Mouse (Mus musculus) heart, embryonic 14.5 days (tissue): ENCODE data around the gene Itgb1bp2. TPM values are rescaled to one million over a fixed set of nuclear protein-coding genes. Genes with fewer than 3 reads are reported as not detected.
A peak's percentile ranks its signal among the peaks of the same experiment; 100 is the strongest.

ENCODE experiments used
- ATAC-seq: fragments of 200-750 bp; cut with Nextera tagmentation; 2 replicates; pipeline ENCODE4 v1.8.0; 2017; ENCODE audit warnings: low read depth, moderate TSS enrichment; ENCODE audit not compliant: insufficient number of reproducible peaks, insufficient read depth, low FRiP score
- H3K27ac ChIP-seq, 2 experiments: fragments of 200-500 bp in 1 of 2; fragments of 300-500 bp in 1 of 2; sonication (generic) in 1 of 2; replicated peaks in 1 of 2; 2 replicates each; pipeline ENCODE4 v1.5.1; 2012 to 2014; ENCODE audit warnings: low read depth in 2 of 2, low read length in 2 of 2, control low read depth in 1 of 2, mild to moderate bottlenecking in 1 of 2, mixed read lengths in 1 of 2; ENCODE audit not compliant: control insufficient read depth in 1 of 2, insufficient read depth in 1 of 2
- H3K27me3 ChIP-seq: fragments of 300-500 bp; sonication (generic); 2 replicates; pipeline ENCODE4 v1.6.1; 2014; ENCODE audit warnings: mild to moderate bottlenecking, low read length, control low read depth; ENCODE audit not compliant: control insufficient read depth, insufficient read depth
- H3K36me3 ChIP-seq: fragments of 300-500 bp; sonication (generic); 2 replicates; pipeline ENCODE4 v1.6.1; 2014; ENCODE audit warnings: mild to moderate bottlenecking, control low read depth, low read length, mixed read lengths; ENCODE audit not compliant: control insufficient read depth, insufficient read depth
- H3K4me1 ChIP-seq, 2 experiments: fragments of 200-500 bp in 1 of 2; fragments of 300-500 bp in 1 of 2; sonication (generic) in 1 of 2; 2 replicates each; pipeline ENCODE4 v1.6.1; 2012 to 2014; ENCODE audit warnings: low read length in 2 of 2, control low read depth in 1 of 2, mixed read lengths in 1 of 2; ENCODE audit not compliant: control insufficient read depth in 2 of 2, insufficient read depth in 2 of 2
- H3K4me2 ChIP-seq: fragments of 300-500 bp; sonication (generic); 2 replicates; pipeline ENCODE4 v1.6.1; 2014; ENCODE audit warnings: mild to moderate bottlenecking, low read length
- H3K4me3 ChIP-seq, 2 experiments: fragments of 200-500 bp in 1 of 2; fragments of 300-500 bp in 1 of 2; sonication (generic) in 1 of 2; 2 replicates each; pipeline ENCODE4 v1.5.1; 2012 to 2014; ENCODE audit warnings: low read length in 2 of 2, mild to moderate bottlenecking in 2 of 2, control low read depth in 1 of 2, low read depth in 1 of 2, moderate library complexity in 1 of 2; ENCODE audit not compliant: control insufficient read depth in 1 of 2, insufficient read depth in 1 of 2
- H3K9ac ChIP-seq: fragments of 300-500 bp; sonication (generic); 2 replicates; pipeline ENCODE4 v1.6.1; 2014; ENCODE audit warnings: mild to moderate bottlenecking, low read length
- H3K9me3 ChIP-seq: fragments of 300-500 bp; sonication (generic); 2 replicates; pipeline ENCODE4 v1.6.1; 2016; ENCODE audit warnings: low read length, control low read depth; ENCODE audit not compliant: control insufficient read depth
- whole genome bisulfite sequencing: fragments of 180-500 bp; shearing (Covaris S2); extraction: QIAGEN DNeasy Blood & Tissue Kit; methylation state at CpG from one replicate; pipeline ENCODE4 v1.1.7; 2014; 5-methylcytosine and 5-hydroxymethylcytosine counted together
- polyA plus RNA-seq: library from polyadenylated mRNA; unstranded; fragments of >200 nt; fragmentation: Nextera tagmentation; extraction: Ambion mirVana; gene quantifications from 2 replicates; pipeline ENCODE4 v1.2.1, GENCODE M21; 2014

Gene Itgb1bp2
- polyA plus RNA-seq = 84.4 and 93.9 TPM in 2 replicates

DNA sequence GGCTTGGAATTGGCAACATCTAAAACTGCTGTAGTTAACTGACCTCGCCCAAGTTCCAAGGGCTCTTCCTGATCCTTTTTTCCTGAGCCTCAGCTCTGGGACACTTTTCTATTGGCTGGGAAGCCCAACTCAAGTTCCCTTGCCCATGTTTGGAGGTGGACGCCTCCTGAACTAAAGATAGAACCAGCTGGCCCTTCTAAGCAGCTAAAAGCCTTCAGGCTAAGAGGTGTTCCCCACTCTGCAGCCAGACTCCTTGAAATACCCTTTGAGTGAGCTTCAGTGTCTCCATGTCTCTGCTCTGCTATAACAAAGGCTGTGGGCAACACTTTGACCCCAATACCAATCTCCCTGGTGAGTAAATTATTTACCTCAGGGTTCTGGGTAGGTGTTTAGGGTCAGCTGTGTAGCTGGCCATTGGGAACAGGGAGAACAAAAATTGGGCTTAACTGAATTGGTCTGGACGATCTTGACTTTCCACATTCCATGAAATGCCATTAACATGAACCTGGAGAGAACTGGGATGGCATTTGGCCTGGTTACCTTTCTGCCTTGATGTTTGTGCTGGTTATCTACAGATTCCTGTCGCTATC, at the start of gene Itgb1bp2:
TSS of gene Itgb1bp2 (plus strand) at position 203 of the 590 bp plus-strand sequence.
- no peaks in the 10 kb centered on the region for H3K4me1 ChIP-seq
- peak within 1 kb of the TSS; percentile 54 for H3K4me2 ChIP-seq
- H3K9ac ChIP-seq = peak within 1 kb of the TSS; percentile 64
- peak within 1 kb of the TSS; percentile 71 to 83 for H3K27ac ChIP-seq
- H3K9me3 ChIP-seq = no peaks in the 10 kb centered on the region
- 47% methylated on average over 4 of the region's 4 CpGs for WGBS
- peak within 1 kb of the TSS; percentile 5 to 24; a peak in 3 of 4 replicates for H3K4me3 ChIP-seq
- peak; percentile 54; the same call in 1 of the 2 replicates for ATAC-seq
- peaks cover 69% of the 10 kb centered on the region for H3K36me3 ChIP-seq
- H3K27me3 ChIP-seq = no peaks in the 10 kb centered on the region

DNA sequence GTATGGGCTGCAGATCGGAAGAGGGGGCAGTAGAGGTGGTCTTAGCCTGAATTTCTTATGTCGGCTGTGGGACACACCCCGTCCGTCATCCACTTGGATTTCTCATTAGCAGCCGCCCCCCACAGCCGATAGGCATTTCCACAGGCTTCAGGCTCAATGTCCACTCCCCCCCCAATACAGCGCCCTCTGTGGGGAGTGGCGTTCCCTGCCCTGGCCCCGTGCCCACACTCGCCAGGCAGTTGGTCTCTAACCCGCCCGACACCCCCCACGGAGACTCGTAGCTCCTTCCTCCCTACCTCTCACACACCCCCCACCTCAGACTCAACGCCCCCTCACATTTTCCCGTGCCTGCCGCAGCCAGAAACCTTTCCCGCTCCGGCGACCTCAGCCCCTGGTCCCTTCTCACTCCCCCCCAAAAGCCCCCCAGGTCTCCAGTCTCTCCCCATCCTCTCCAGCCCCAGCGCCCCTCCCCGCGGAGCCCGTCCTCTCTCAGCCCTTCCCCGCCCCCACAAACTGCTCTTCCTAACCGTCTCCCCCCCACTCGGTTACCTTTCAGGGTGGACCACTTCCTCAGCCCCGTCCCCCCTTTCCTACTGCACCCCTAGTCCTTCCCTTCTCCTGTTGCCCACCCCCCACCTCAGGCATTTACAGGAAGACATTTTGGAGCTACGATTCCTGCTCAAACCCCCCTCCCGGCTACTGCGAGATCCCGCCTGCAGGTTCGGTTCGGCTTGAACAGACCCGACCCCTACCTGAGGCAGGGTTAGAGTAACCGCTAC, 29.8 kb upstream of the Itgb1bp2 start:
- no peaks in the 10 kb centered on the region for H3K9me3 ChIP-seq
- H3K4me2 ChIP-seq = peak overlapping the region; percentile 68
- H3K4me3 ChIP-seq = peak overlapping the region; percentile 60 to 90
- no peaks in the 10 kb centered on the region for H3K27me3 ChIP-seq
- ATAC-seq = no peak
- peaks cover 26% of the 10 kb centered on the region; the same call in 1 of the 2 replicates for H3K36me3 ChIP-seq
- WGBS = 20% methylated on average over 33 of the region's 36 CpGs
- H3K27ac ChIP-seq = peak overlapping the region; percentile 70 to 75
- H3K4me1 ChIP-seq = peaks cover 9 to 14% of the 10 kb centered on the region in 2 experiments; a peak in 3 of 4 replicates
- peak overlapping the region; percentile 80 for H3K9ac ChIP-seq

DNA sequence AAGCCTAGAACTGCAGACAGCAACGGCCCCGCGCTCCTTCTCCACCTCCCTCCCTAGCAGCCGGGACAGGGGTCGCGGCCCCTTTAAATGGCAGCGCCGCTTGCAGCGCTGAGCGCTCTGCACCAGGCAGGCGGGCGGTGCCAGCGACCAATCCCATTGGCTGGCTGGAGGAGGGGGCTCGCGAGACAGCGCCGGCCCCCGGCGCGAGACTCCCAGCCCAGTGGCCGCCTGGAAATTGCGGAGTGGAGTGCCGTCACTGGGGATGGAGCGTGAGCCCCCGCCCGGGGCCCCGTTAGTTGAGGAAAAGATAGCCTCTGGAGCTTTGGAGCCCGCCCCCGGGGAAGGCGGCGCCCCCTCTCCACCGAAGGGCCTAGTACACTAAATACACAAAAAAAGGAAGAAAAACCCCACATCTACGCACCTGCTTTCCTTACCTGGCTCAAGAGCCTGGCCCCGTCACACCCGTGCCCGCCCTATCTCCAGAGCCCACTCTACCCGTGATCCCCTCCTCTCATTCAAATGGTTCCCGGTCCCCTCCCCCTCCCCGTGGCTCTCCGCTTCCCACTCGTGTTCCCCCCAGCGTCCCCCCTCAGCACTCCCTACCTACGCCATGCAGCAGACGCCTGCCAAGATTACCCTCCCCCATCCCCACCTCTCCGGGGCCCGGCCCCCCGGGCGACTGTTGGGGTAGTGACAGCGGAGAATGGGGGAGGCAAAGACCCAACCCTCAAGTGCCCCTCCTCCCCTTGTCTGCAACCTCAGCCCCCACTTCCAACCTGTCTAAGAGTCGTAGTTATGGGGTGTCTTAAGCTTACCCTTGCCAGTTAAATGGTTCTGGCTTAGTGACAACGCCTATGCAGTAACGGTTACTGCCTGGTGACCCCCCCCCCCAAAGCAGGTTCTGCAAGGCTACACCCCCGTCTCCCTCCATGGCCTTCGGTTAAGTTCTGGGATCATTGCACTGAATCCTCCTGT, 28.9 kb upstream of the Itgb1bp2 start:
- peak overlapping the region; percentile 81 to 83 for H3K27ac ChIP-seq
- peak; percentile 91 for ATAC-seq
- H3K4me2 ChIP-seq = peak overlapping the region; percentile 68
- H3K36me3 ChIP-seq = peaks cover 18% of the 10 kb centered on the region; the same call in 1 of the 2 replicates
- no peaks in the 10 kb centered on the region for H3K9me3 ChIP-seq
- H3K4me3 ChIP-seq = peak overlapping the region; percentile 60 to 90
- H3K9ac ChIP-seq = peak overlapping the region; percentile 80
- no peaks in the 10 kb centered on the region for H3K27me3 ChIP-seq
- H3K4me1 ChIP-seq = peaks cover 9 to 14% of the 10 kb centered on the region in 2 experiments; a peak in 3 of 4 replicates
- 14% methylated on average over 53 of the region's 54 CpGs for WGBS

DNA sequence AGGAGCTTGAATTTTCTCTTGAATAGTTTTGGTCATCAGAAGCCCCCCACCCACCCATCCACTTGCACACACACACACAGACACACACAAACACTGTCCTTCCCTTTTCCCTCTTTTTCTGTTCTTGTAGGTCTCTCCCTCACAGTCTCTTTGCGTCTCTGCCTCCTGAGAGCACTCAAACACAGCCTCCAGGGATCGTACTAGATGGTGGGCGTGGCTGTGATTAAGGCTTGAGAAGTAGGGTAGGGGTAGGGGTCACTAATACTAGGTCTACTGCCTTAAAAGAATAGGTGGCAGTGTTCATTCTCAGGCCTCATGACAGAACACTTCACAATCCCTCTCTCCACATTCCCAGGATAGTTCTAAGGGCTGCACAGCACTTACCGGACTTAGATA, 28.2 kb upstream of the Itgb1bp2 start, which contains the start of gene Zmym3:
TSS of gene Zmym3 (minus strand) at position 150 of the 396 bp plus-strand sequence.
- Histone ChIP-seq H3K36me3 (peaks cover 11% of the 10 kb centered on the region; the same call in 1 of the 2 replicates), H3K27me3 (no peaks in the 10 kb centered on the region), H3K4me2 (peak within 1 kb of the TSS; percentile 68), H3K9me3 (no peaks in the 10 kb centered on the region), H3K27ac (peak within 1 kb of the TSS; percentile 81 to 83), H3K4me1 (peaks cover 9 to 14% of the 10 kb centered on the region in 2 experiments; a peak in 3 of 4 replicates), H3K4me3 (peak within 1 kb of the TSS; percentile 60 to 90), H3K9ac (peak within 1 kb of the TSS; percentile 80)
- no peak for ATAC-seq
- 26% methylated on average over 4 of the region's 4 CpGs for WGBS

DNA sequence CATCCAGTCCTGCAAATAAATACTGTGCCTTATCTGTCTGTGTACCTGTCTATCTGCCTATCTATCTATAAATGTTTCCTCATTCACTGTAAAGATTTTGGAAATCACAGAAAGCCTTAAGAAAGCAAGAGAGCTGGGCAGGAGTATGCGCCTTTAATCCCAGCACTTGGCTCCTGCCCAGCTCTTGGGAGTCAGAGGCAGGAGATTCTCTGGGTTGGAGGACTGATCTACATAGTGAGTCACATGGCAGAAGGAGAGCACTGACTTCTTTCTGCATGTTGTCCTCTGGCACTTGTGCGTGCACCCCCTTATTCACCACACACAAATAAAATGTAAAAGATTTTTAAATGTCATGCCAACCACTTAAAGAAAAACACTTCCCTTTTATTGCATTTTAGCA, 25.4 kb upstream of the Itgb1bp2 start:
- no peaks in the 10 kb centered on the region for H3K27me3 ChIP-seq
- peaks cover 5 to 9% of the 10 kb centered on the region in 2 experiments; a peak in 3 of 4 replicates for H3K4me1 ChIP-seq
- no peak overlapping the region for H3K4me3 ChIP-seq
- H3K36me3 ChIP-seq = no peaks in the 10 kb centered on the region
- no peak overlapping the region for H3K9ac ChIP-seq
- no peak for ATAC-seq
- WGBS = 80% methylated on average over 2 of the region's 2 CpGs
- H3K27ac ChIP-seq = no peak overlapping the region
- H3K4me2 ChIP-seq = no peak overlapping the region
- no peaks in the 10 kb centered on the region for H3K9me3 ChIP-seq

DNA sequence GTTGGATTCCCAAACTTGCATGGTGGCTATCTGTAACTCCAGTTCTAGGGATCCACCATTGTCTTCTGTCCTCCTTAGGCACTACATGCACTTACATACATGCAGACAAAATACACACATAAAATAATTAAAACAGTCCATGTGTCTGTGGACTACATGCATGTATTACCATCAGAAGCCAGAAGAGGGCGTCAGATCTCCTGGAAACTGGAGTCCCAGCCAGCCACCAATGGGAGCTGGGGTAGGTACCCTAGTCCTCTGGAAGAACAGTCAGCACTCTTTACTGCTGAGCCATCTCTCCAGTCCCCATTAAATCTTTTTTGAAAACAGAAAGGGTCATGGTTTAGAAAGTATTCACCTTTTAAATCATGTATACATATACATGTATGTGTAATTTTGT, 21.1 kb upstream of the Itgb1bp2 start:
- peaks cover 15% of the 10 kb centered on the region for H3K36me3 ChIP-seq
- no peaks in the 10 kb centered on the region for H3K9me3 ChIP-seq
- H3K4me2 ChIP-seq = no peak overlapping the region
- no peak overlapping the region for H3K4me3 ChIP-seq
- no peak overlapping the region for H3K27ac ChIP-seq
- 10% methylated on average over 1 of the region's 1 CpGs for WGBS
- no peaks in the 10 kb centered on the region for H3K27me3 ChIP-seq
- H3K4me1 ChIP-seq = peaks cover 0 to 5% of the 10 kb centered on the region in 2 experiments; a peak in 2 of 4 replicates
- H3K9ac ChIP-seq = no peak overlapping the region
- ATAC-seq = no peak

DNA sequence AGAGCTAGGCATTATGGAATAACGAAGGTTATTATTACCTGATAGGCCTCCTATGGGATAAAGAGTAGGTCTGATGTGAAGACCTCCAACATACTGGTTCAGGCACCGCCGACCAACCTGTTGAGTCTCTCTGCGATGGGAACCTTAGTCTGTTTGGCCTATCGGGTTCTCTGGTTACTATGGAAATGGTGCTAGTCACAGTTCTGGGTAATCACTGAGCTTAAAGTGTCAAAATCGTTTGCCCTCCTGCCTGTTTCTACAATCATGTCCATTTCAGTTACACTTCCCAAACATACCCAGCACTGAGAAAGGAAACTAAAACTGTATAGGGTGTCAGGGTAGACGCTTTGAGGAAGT, 20.1 kb upstream of the Itgb1bp2 start:
- peak overlapping the region; percentile 59 for H3K9ac ChIP-seq
- WGBS = 22% methylated on average over 7 of the region's 7 CpGs
- peaks cover 20% of the 10 kb centered on the region for H3K36me3 ChIP-seq
- H3K27me3 ChIP-seq = no peaks in the 10 kb centered on the region
- no peaks in the 10 kb centered on the region for H3K9me3 ChIP-seq
- H3K4me1 ChIP-seq = peaks cover 0 to 5% of the 10 kb centered on the region in 2 experiments; a peak in 2 of 4 replicates
- peak overlapping the region; percentile 89 to 99 for H3K27ac ChIP-seq
- no peak for ATAC-seq
- peak overlapping the region; percentile 59 for H3K4me2 ChIP-seq
- H3K4me3 ChIP-seq = peak overlapping the region; percentile 64 to 69; a peak in 3 of 4 replicates
